Mouse (Mus musculus) embryonic fibroblast, embryonic 13.5 days (primary cell): ENCODE data around the gene Efna3.

Source experiments
- CTCF ChIP-seq: IDR thresholded peaks from 2 replicates; pipeline ENCODE4 v1.5.1; 2011; ENCODE audit warnings: mild to moderate bottlenecking, control low read depth, low read length, moderate library complexity, borderline replicate concordance; ENCODE audit not compliant: insufficient read depth
- POLR2A ChIP-seq: IDR thresholded peaks from 2 replicates; pipeline ENCODE4 v1.6.1; 2011; ENCODE audit warnings: low read depth, mild to moderate bottlenecking, control low read depth, low read length, moderate library complexity

GRCm38 (mm10) chr3:89268916-89269315, 53.8 kb downstream of the Efna3 start:
- no peak for TF ChIP-seq POLR2A
- TF ChIP-seq CTCF = no peak
